Mouse (Mus musculus): ENCODE results near the gene Mmgt2. TPM values are rescaled to one million over a fixed set of nuclear protein-coding genes. Genes with fewer than 3 reads are reported as not detected.

Mmgt2 gene
- polyA plus RNA-seq, 1 experiment from 2014 or later: 25.7 TPM

- no peaks in the 10 kb centered on the region for H3K4me1 ChIP-seq (replicated peaks; ENCODE audit: control insufficient read depth, insufficient read depth, low read length)
- H3K9ac ChIP-seq (ENCODE audit: low read depth, low read length): no peak overlapping the region
- no peaks in the 10 kb centered on the region for H3K9me3 ChIP-seq (ENCODE audit: control insufficient read depth, low read length)
- H3K27ac ChIP-seq (ENCODE audit: low read depth, low read length): no peak overlapping the region
- DNase-seq (ENCODE audit: low spot score) (no peak), ATAC-seq (replicated peaks; ENCODE audit: low FRiP score) (no peak)
- no peak overlapping the region for H3K4me2 ChIP-seq
- no peak overlapping the region for H3K4me3 ChIP-seq (ENCODE audit: low read depth, low read length)
- H3K27me3 ChIP-seq (replicated peaks; ENCODE audit: control insufficient read depth, insufficient read depth, low read length): no peaks in the 10 kb centered on the region
- 92% methylated on average over 8 of the region's 8 CpGs for WGBS
- no peaks in the 10 kb centered on the region for H3K36me3 ChIP-seq (ENCODE audit: control insufficient read depth, insufficient read depth, low read length)
Measured at GRCm38 (mm10) chr11:62695126-62695525, 46.7 kb downstream of the Mmgt2 start.

GRCm38 (mm10) chr11:62699749-62700148 lies 51.3 kb downstream of the Mmgt2 start:
- Histone ChIP-seq H3K4me1 (replicated peaks; ENCODE audit: control insufficient read depth, insufficient read depth, low read length) (no peaks in the 10 kb centered on the region), H3K27me3 (replicated peaks; ENCODE audit: control insufficient read depth, insufficient read depth, low read length) (no peaks in the 10 kb centered on the region), H3K36me3 (ENCODE audit: control insufficient read depth, insufficient read depth, low read length) (no peaks in the 10 kb centered on the region), H3K27ac (ENCODE audit: low read depth, low read length) (no peak overlapping the region), H3K4me3 (ENCODE audit: low read depth, low read length) (no peak overlapping the region), H3K9ac (ENCODE audit: low read depth, low read length) (no peak overlapping the region), H3K4me2 (no peak overlapping the region), H3K9me3 (ENCODE audit: control insufficient read depth, low read length) (no peaks in the 10 kb centered on the region)
- DNase-seq (ENCODE audit: low spot score) (no peak), ATAC-seq (replicated peaks; ENCODE audit: low FRiP score) (no peak)
- 51% methylated on average over 4 of the region's 4 CpGs for WGBS

- no peak for DNase-seq (ENCODE audit: low spot score)
- no peak overlapping the region for H3K4me2 ChIP-seq
- H3K4me3 ChIP-seq (ENCODE audit: low read depth, low read length): no peak overlapping the region
- no peak for ATAC-seq (replicated peaks; ENCODE audit: low FRiP score)
- no peaks in the 10 kb centered on the region for H3K9me3 ChIP-seq (ENCODE audit: control insufficient read depth, low read length)
- H3K27ac ChIP-seq (ENCODE audit: low read depth, low read length): no peak overlapping the region
- no peaks in the 10 kb centered on the region for H3K4me1 ChIP-seq (replicated peaks; ENCODE audit: control insufficient read depth, insufficient read depth, low read length)
- no peaks in the 10 kb centered on the region for H3K27me3 ChIP-seq (replicated peaks; ENCODE audit: control insufficient read depth, insufficient read depth, low read length)
- whole genome bisulfite sequencing: 75% methylated on average over 1 of the region's 1 CpGs
- H3K36me3 ChIP-seq (ENCODE audit: control insufficient read depth, insufficient read depth, low read length): no peaks in the 10 kb centered on the region
- no peak overlapping the region for H3K9ac ChIP-seq (ENCODE audit: low read depth, low read length)
Measured at GRCm38 (mm10) chr11:62701218-62701617, 52.8 kb downstream of the Mmgt2 start.

- H3K9me3 ChIP-seq (ENCODE audit: control insufficient read depth, low read length): no peaks in the 10 kb centered on the region
- H3K27me3 ChIP-seq (replicated peaks; ENCODE audit: control insufficient read depth, insufficient read depth, low read length): no peaks in the 10 kb centered on the region
- DNase-seq (ENCODE audit: low spot score): no peak
- H3K9ac ChIP-seq (ENCODE audit: low read depth, low read length): no peak overlapping the region
- no peaks in the 10 kb centered on the region for H3K36me3 ChIP-seq (ENCODE audit: control insufficient read depth, insufficient read depth, low read length)
- no peak overlapping the region for H3K27ac ChIP-seq (ENCODE audit: low read depth, low read length)
- WGBS: 85% methylated on average over 2 of the region's 2 CpGs
- H3K4me3 ChIP-seq (ENCODE audit: low read depth, low read length): no peak overlapping the region
- no peak overlapping the region for H3K4me2 ChIP-seq
- H3K4me1 ChIP-seq (replicated peaks; ENCODE audit: control insufficient read depth, insufficient read depth, low read length): no peaks in the 10 kb centered on the region
- ATAC-seq (replicated peaks; ENCODE audit: low FRiP score): no peak
Measured at GRCm38 (mm10) chr11:62706141-62706540, 57.7 kb downstream of the Mmgt2 start.

GRCm38 (mm10) chr11:62708252-62708651 lies 59.8 kb downstream of the Mmgt2 start:
- Histone ChIP-seq H3K9ac (ENCODE audit: low read depth, low read length) (no peak overlapping the region), H3K27ac (ENCODE audit: low read depth, low read length) (no peak overlapping the region), H3K9me3 (ENCODE audit: control insufficient read depth, low read length) (no peaks in the 10 kb centered on the region), H3K4me1 (replicated peaks; ENCODE audit: control insufficient read depth, insufficient read depth, low read length) (no peaks in the 10 kb centered on the region), H3K4me3 (ENCODE audit: low read depth, low read length) (no peak overlapping the region), H3K4me2 (no peak overlapping the region), H3K27me3 (replicated peaks; ENCODE audit: control insufficient read depth, insufficient read depth, low read length) (no peaks in the 10 kb centered on the region), H3K36me3 (ENCODE audit: control insufficient read depth, insufficient read depth, low read length) (no peaks in the 10 kb centered on the region)
- ATAC-seq (replicated peaks; ENCODE audit: low FRiP score) (no peak), DNase-seq (ENCODE audit: low spot score) (no peak)
- WGBS: 83% methylated on average over 7 of the region's 7 CpGs

GRCm38 (mm10) chr11:62710657-62711056 lies 62.2 kb downstream of the Mmgt2 start:
- no peak for DNase-seq (ENCODE audit: low spot score)
- Histone ChIP-seq H3K36me3 (ENCODE audit: control insufficient read depth, insufficient read depth, low read length) (no peaks in the 10 kb centered on the region), H3K9me3 (ENCODE audit: control insufficient read depth, low read length) (no peaks in the 10 kb centered on the region), H3K9ac (ENCODE audit: low read depth, low read length) (no peak overlapping the region), H3K27me3 (replicated peaks; ENCODE audit: control insufficient read depth, insufficient read depth, low read length) (no peaks in the 10 kb centered on the region), H3K27ac (ENCODE audit: low read depth, low read length) (no peak overlapping the region), H3K4me2 (no peak overlapping the region), H3K4me1 (replicated peaks; ENCODE audit: control insufficient read depth, insufficient read depth, low read length) (no peaks in the 10 kb centered on the region), H3K4me3 (ENCODE audit: low read depth, low read length) (no peak overlapping the region)
- ATAC-seq (replicated peaks; ENCODE audit: low FRiP score): no peak
- 73% methylated on average over 5 of the region's 5 CpGs for WGBS

Other genes starting within 250 kb of the Mmgt2 start
- gene Pigl, start 190.2 kb upstream of the Mmgt2 start, polyA plus RNA-seq (2014; fragmentation: Nextera tagmentation; extraction: Ambion mirVana): 15.3 and 15.7 TPM in 2 replicates
- 133 and 144 TPM in 2 replicates for gene Ncor1, start 190.1 kb upstream of the Mmgt2 start, polyA plus RNA-seq (2014; fragmentation: Nextera tagmentation; extraction: Ambion mirVana)
- 34.3 and 38.4 TPM in 2 replicates for gene Cenpv, start 109.4 kb upstream of the Mmgt2 start, polyA plus RNA-seq (2014; fragmentation: Nextera tagmentation; extraction: Ambion mirVana)
- gene Ubb, start 97.5 kb upstream of the Mmgt2 start, polyA plus RNA-seq (2014; fragmentation: Nextera tagmentation; extraction: Ambion mirVana): 2,001 and 2,023 TPM in 2 replicates
- 9.7 and 10.9 TPM in 2 replicates for gene Trpv2, start 74.2 kb upstream of the Mmgt2 start, polyA plus RNA-seq (2014; fragmentation: Nextera tagmentation; extraction: Ambion mirVana)
- gene Lrrc75a, start 141 bp upstream of the Mmgt2 start, polyA plus RNA-seq (2014; fragmentation: Nextera tagmentation; extraction: Ambion mirVana): 6.7 and 8.1 TPM in 2 replicates
- 2.6 TPM in 2 replicates for gene Zfp287, start 83.2 kb downstream of the Mmgt2 start, polyA plus RNA-seq (2014; fragmentation: Nextera tagmentation; extraction: Ambion mirVana)
- gene Gm10428, start 104.4 kb downstream of the Mmgt2 start, polyA plus RNA-seq (2014; fragmentation: Nextera tagmentation; extraction: Ambion mirVana): not detected in 2 replicates
- 8.3 and 8.6 TPM in 2 replicates for gene Zfp286, start 140.8 kb downstream of the Mmgt2 start, polyA plus RNA-seq (2014; fragmentation: Nextera tagmentation; extraction: Ambion mirVana)
- gene Trim16, start 171.6 kb downstream of the Mmgt2 start, polyA plus RNA-seq (2014; fragmentation: Nextera tagmentation; extraction: Ambion mirVana): 2.2 and 3.1 TPM in 2 replicates
- gene Fbxw10, start 198.4 kb downstream of the Mmgt2 start, polyA plus RNA-seq (2014; fragmentation: Nextera tagmentation; extraction: Ambion mirVana): 0.10 and 0.15 TPM in 2 replicates
- gene Tvp23b, start 230.8 kb downstream of the Mmgt2 start, polyA plus RNA-seq (2014; fragmentation: Nextera tagmentation; extraction: Ambion mirVana): 49.1 and 53.7 TPM in 2 replicates